Mouse (Mus musculus): Measurements from ENCODE around the gene Nfasc.

DNA sequence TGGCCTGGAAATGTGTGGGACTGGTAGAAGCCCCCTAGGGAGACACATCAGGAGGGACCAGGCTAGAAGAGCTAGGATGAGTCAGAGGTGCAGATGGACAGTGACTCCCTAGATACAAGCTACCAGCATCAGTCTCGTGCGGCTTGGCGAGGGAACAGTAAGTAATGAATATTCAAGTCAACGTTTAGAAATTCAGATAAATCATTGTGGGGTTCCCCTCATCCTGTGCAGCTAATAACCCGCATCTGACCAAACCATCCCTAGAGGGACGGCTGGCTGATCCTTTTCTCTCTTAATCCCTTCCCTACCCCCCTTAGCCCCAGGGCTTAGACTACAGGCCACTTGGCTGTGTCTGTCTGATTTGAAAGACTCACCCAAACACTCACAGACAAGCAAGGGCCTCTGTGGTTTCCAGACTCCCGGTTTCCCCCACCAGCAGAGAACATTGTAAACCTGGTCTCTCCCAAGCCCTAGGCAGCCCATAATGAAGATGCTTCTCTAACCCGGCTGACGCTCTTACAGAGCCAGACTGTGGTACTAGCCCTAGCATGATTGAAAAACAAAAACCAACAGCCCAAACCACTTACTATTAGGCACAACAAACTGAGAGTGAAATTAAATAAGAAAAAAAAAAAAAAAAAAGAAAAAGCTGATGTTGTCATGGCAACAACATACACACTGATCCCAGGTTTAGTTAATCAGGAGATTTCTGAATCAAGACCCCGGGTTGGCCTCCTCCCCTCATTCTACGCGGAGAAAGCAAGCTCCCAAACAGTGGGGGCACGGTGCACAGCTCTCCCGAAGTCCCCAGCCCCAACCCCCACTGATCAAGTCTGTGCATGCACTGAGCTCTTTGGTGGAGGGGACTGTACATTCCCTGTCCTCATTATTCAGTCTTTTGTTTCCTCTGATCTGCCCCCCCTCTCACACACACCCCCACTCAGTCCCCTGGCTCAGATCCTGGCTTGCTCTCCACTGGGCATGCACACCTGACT lies 159.5 kb downstream of the Nfasc start:
- TF ChIP-seq CTCF (IDR thresholded peaks at IDR 0.05; ENCODE audit: control insufficient read depth, insufficient read depth, insufficient replicate concordance, low read depth, low read length) = no peak
- no peak for TF ChIP-seq POLR2A (IDR thresholded peaks at IDR 0.05; ENCODE audit: control insufficient read depth, low read depth, low read length)
